Comparison of ENCODE assay signal across 8 mouse cellular contexts in the genomic region with DNA sequence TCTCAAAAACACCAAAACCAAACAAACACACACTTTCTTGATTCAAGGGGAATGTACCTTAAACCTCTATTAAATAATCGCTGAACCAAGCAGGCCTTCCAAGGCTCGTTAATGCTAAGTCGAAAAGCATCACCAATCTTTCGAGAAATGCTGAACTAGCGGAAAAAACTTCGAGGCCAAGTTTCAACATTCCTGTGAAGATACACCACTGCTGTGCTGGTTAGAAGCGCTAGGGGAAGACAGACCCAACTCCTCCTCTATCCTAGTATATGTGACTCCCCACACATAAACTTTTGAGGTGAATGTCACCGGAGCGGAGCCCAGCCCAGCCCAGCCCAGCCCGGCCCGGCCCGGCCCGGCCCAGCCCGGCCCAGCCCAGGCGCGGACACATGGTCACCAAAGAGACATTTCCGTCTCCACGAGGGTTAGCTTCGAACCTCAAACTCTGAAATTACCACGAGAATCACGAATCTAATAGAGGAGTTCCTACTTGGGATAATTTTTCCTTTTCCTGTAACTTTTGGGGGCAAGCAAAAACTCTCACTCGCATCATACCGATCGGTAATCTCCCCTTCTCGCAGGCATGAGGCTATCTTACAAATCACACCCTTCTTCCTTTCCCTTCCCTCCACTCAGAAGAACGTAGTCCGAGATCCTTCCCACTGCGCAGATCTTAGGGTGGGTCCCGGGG. TPM values are rescaled to one million over a fixed set of nuclear protein-coding genes. Genes with fewer than 3 reads are reported as not detected.
DNase-seq lines count a peak whose midpoint lies in the region; ATAC-seq and TF ChIP-seq lines count a peak whose summit lies in the region.

No protein-coding gene starts in this region.

- peak; percentile 77 for DNase-seq in heart, embryonic 10.5 days (ENCODE audit: low spot score)
- DNase-seq in heart, postnatal 25 days (ENCODE audit: low spot score) = no peak
- no peak for DNase-seq in frontal cortex, postnatal 14 days (ENCODE audit: low spot score in 2 of 2)
- no peak for DNase-seq in gastrocnemius, postnatal 10 days

- peaks cover 41% of the 10 kb centered on the region for H3K4me1 ChIP-seq in heart, embryonic 10.5 days
- peaks cover 34% of the 10 kb centered on the region for H3K4me1 ChIP-seq in brown adipose tissue, adult 24 weeks (ENCODE audit: control insufficient read depth, insufficient read depth, insufficient read length, low read length)
- H3K4me1 ChIP-seq in hindbrain, embryonic 13.5 days (replicated peaks) = peaks cover 48% of the 10 kb centered on the region
- H3K4me1 ChIP-seq in liver, embryonic 12.5 days = peaks cover 51% of the 10 kb centered on the region
- peaks cover 26% of the 10 kb centered on the region for H3K4me1 ChIP-seq in olfactory bulb, adult 2 months (ENCODE audit: control insufficient read depth, insufficient read depth, low read length)

- peaks cover 9% of the 10 kb centered on the region; the same call in 1 of the 2 replicates for H3K36me3 ChIP-seq in heart, embryonic 10.5 days
- H3K36me3 ChIP-seq in hindbrain, embryonic 13.5 days = no peaks in the 10 kb centered on the region
- H3K36me3 ChIP-seq in liver, embryonic 12.5 days = peaks cover 25% of the 10 kb centered on the region; the same call in 1 of the 2 replicates

- TF ChIP-seq CTCF in olfactory bulb, adult 2 months (IDR thresholded peaks at IDR 0.05; ENCODE audit: insufficient read depth, low read depth, low read length) = no peak

- peak overlapping the region; percentile 96 for H3K27ac ChIP-seq in heart, embryonic 10.5 days
- H3K27ac ChIP-seq in brown adipose tissue, adult 24 weeks (replicated peaks; ENCODE audit: low read depth, low read length) = peak overlapping the region; percentile 94
- peak overlapping the region; percentile 97 for H3K27ac ChIP-seq in hindbrain, embryonic 13.5 days
- peak overlapping the region; percentile 87 for H3K27ac ChIP-seq in liver, embryonic 12.5 days
- H3K27ac ChIP-seq in olfactory bulb, adult 2 months (ENCODE audit: insufficient read depth, low read depth, low read length) = no peak overlapping the region

- no peaks in the 10 kb centered on the region for H3K9me3 ChIP-seq in heart, embryonic 10.5 days
- no peaks in the 10 kb centered on the region for H3K9me3 ChIP-seq in hindbrain, embryonic 13.5 days
- H3K9me3 ChIP-seq in liver, embryonic 12.5 days (replicated peaks) = no peaks in the 10 kb centered on the region

- ATAC-seq in hindbrain, embryonic 13.5 days (ENCODE audit: low FRiP score) = 0 out of 2 replicates have a peak, but pooled peaks have one; percentile 1
- ATAC-seq in liver, embryonic 12.5 days = peak; percentile 39

- peak overlapping the region; percentile 89 for H3K4me2 ChIP-seq in hindbrain, embryonic 13.5 days
- peak overlapping the region; percentile 96 for H3K4me2 ChIP-seq in liver, embryonic 12.5 days

- TF ChIP-seq POLR2A in olfactory bulb, adult 2 months (IDR thresholded peaks at IDR 0.05; ENCODE audit: insufficient read depth, low read depth, low read length) = no peak

- 2% methylated on average over 29 of the region's 29 CpGs for whole genome bisulfite sequencing in heart, embryonic 10.5 days
- WGBS in hindbrain, embryonic 13.5 days = 4% methylated on average over 29 of the region's 29 CpGs
- WGBS in liver, embryonic 12.5 days (ENCODE audit: insufficient replicate concordance) = 1% methylated on average over 29 of the region's 29 CpGs
- WGBS in olfactory bulb, adult 2 months = 2% methylated on average over 29 of the region's 29 CpGs

- intact Hi-C loops in heart, postnatal 25 days (cut with DNase I) = loop anchor here (5.0 kb wide), 1 partner anchor 61 kb away; a partner anchor contains a TSS

- peak overlapping the region; percentile 84 for H3K4me3 ChIP-seq in heart, embryonic 10.5 days
- peak overlapping the region; percentile 90 for H3K4me3 ChIP-seq in brown adipose tissue, adult 24 weeks (ENCODE audit: insufficient read depth, low read depth, low read length)
- peak overlapping the region; percentile 86 for H3K4me3 ChIP-seq in hindbrain, embryonic 13.5 days
- peak overlapping the region; percentile 85 for H3K4me3 ChIP-seq in liver, embryonic 12.5 days
- peak overlapping the region; percentile 69 for H3K4me3 ChIP-seq in olfactory bulb, adult 2 months (ENCODE audit: insufficient read depth, low read depth, low read length)

- H3K9ac ChIP-seq in hindbrain, embryonic 13.5 days = peak overlapping the region; percentile 86
- peak overlapping the region; percentile 91 for H3K9ac ChIP-seq in liver, embryonic 12.5 days

- H3K27me3 ChIP-seq in heart, embryonic 10.5 days (ENCODE audit: insufficient read depth, poor library complexity, severe bottlenecking) = no peaks in the 10 kb centered on the region
- H3K27me3 ChIP-seq in hindbrain, embryonic 13.5 days = no peaks in the 10 kb centered on the region
- no peaks in the 10 kb centered on the region for H3K27me3 ChIP-seq in liver, embryonic 12.5 days (replicated peaks)

RNA-seq across cellular contexts. Expression of a gene that starts 1.0 kb away (rescaled TPM):
- 36.6 and 39.0 TPM in 2 replicates for polyA plus RNA-seq in heart, embryonic 10.5 days (2016; fragmentation: Nextera tagmentation; extraction: Ambion mirVana)
- 10 to 100 TPM; 85.1 to 96.1 TPM for total RNA-seq in heart, postnatal 25 days (2021)
- 52.2 and 85.4 TPM in 2 replicates for polyA plus RNA-seq in brown adipose tissue, adult 24 weeks (2012; ENCODE audit: insufficient read depth, insufficient read length, missing spikeins)
- 28.9 and 29.3 TPM in 2 replicates for polyA plus RNA-seq in hindbrain, embryonic 13.5 days (2015; fragmentation: Nextera tagmentation; extraction: Ambion mirVana)
- polyA plus RNA-seq in liver, embryonic 12.5 days (2016; fragmentation: Nextera tagmentation; extraction: Ambion mirVana) = 21.3 and 22.1 TPM in 2 replicates
- not detected in 2 replicates for polyA plus RNA-seq in olfactory bulb, adult 2 months (2012; ENCODE audit: insufficient read depth, insufficient read length, low replicate concordance, missing spikeins)
- total RNA-seq in gastrocnemius, postnatal 10 days (2021) = 100 to 1,000 TPM; 173 to 178 TPM

RNA-seq across cellular contexts. Expression of a gene that starts 9.1 kb away (rescaled TPM):
- polyA plus RNA-seq in heart, embryonic 10.5 days (2016; fragmentation: Nextera tagmentation; extraction: Ambion mirVana) = 16.3 and 21.8 TPM in 2 replicates
- total RNA-seq in heart, postnatal 25 days (2021) = 10 to 100 TPM in 1 of 2 experiments, 1 to 10 TPM in 1; 10.0 to 10.1 TPM
- polyA plus RNA-seq in brown adipose tissue, adult 24 weeks (2012; ENCODE audit: insufficient read depth, insufficient read length, missing spikeins) = 4.4 and 5.3 TPM in 2 replicates
- polyA plus RNA-seq in hindbrain, embryonic 13.5 days (2015; fragmentation: Nextera tagmentation; extraction: Ambion mirVana) = 21.9 and 22.3 TPM in 2 replicates
- polyA plus RNA-seq in liver, embryonic 12.5 days (2016; fragmentation: Nextera tagmentation; extraction: Ambion mirVana) = 21.6 and 26.0 TPM in 2 replicates
- polyA plus RNA-seq in olfactory bulb, adult 2 months (2012; ENCODE audit: insufficient read depth, insufficient read length, low replicate concordance, missing spikeins) = 51.1 TPM in 1 of 2 replicates, not detected in the other
- total RNA-seq in gastrocnemius, postnatal 10 days (2021) = 10 to 100 TPM; 10.0 to 11.4 TPM

RNA-seq across cellular contexts. Expression of a gene that starts 50.4 kb away (rescaled TPM):
- 0.05 TPM in 1 of 2 replicates, not detected in the other for polyA plus RNA-seq in heart, embryonic 10.5 days (2016; fragmentation: Nextera tagmentation; extraction: Ambion mirVana)
- total RNA-seq in heart, postnatal 25 days (2021) = not detected
- polyA plus RNA-seq in brown adipose tissue, adult 24 weeks (2012; ENCODE audit: insufficient read depth, insufficient read length, missing spikeins) = not detected in 2 replicates
- polyA plus RNA-seq in hindbrain, embryonic 13.5 days (2015; fragmentation: Nextera tagmentation; extraction: Ambion mirVana) = 0.17 and 0.40 TPM in 2 replicates
- polyA plus RNA-seq in liver, embryonic 12.5 days (2016; fragmentation: Nextera tagmentation; extraction: Ambion mirVana) = 0.05 TPM in 1 of 2 replicates, not detected in the other
- not detected in 2 replicates for polyA plus RNA-seq in olfactory bulb, adult 2 months (2012; ENCODE audit: insufficient read depth, insufficient read length, low replicate concordance, missing spikeins)
- total RNA-seq in gastrocnemius, postnatal 10 days (2021) = not detected

Comparison
In these comparisons a context has a peak if more than half of its experiments do, and no peak if none do; other contexts are left out.
1. RNA of a gene that starts 1.0 kb away (polyA plus RNA-seq): 52.2 to 85.4 TPM in brown adipose tissue, adult 24 weeks, 36.6 to 39.0 TPM in heart, embryonic 10.5 days, 28.9 to 29.3 TPM in hindbrain, embryonic 13.5 days and 21.3 to 22.1 TPM in liver, embryonic 12.5 days; not detected in olfactory bulb, adult 2 months; every median in the first group is over 10 times any median in the second.
2. Peak in every context shown above with its lines, with median percentiles within 50 percentile points of each other: H3K4me3 ChIP-seq.